Mouse (Mus musculus) heart, adult 2 months (tissue): ENCODE measurements around the gene Gigyf1. TPM values are rescaled to one million over a fixed set of nuclear protein-coding genes. Genes with fewer than 3 reads are reported as not detected.

Experiments
- DNase-seq, 2 experiments: peaks; one replicate each; pipeline ENCODE4 v3.0.0; 2021
- H3K27ac ChIP-seq: fragments of 200-600 bp; 2 replicates; pipeline ENCODE4 v1.8.1; 2022
- H3K27me3 ChIP-seq: fragments of 200-500 bp; 2 replicates; pipeline ENCODE4 v1.6.1; 2012; ENCODE audit warnings: mild to moderate bottlenecking, low read length, inconsistent platforms, mixed read lengths; ENCODE audit not compliant: control insufficient read depth, insufficient read depth
- H3K36me3 ChIP-seq: fragments of 200-500 bp; 2 replicates; pipeline ENCODE4 v1.6.1; 2012; ENCODE audit warnings: low read length, inconsistent platforms; ENCODE audit not compliant: control insufficient read depth, insufficient read depth
- H3K4me1 ChIP-seq: fragments of 200-500 bp; 2 replicates; pipeline ENCODE4 v1.6.1; 2011; ENCODE audit warnings: low read length; ENCODE audit not compliant: control insufficient read depth, insufficient read depth
- H3K4me3 ChIP-seq: fragments of 200-600 bp; 2 replicates; pipeline ENCODE4 v1.8.1; 2022
- H3K79me2 ChIP-seq: fragments of 200-500 bp; replicated peaks from 2 replicates; pipeline ENCODE4 v1.6.1; 2012; ENCODE audit warnings: mild to moderate bottlenecking, inconsistent platforms, low read length, moderate library complexity, mixed read lengths; ENCODE audit not compliant: control insufficient read depth, insufficient read depth
- H3K9ac ChIP-seq: fragments of 200-500 bp; 2 replicates; pipeline ENCODE4 v1.6.1; 2012; ENCODE audit warnings: low read depth, mild to moderate bottlenecking, control low read depth, inconsistent platforms, low read length, mixed read lengths
- CTCF ChIP-seq: fragments of 200-600 bp; IDR thresholded peaks from 2 replicates; pipeline ENCODE4 v1.8.1; 2022; ENCODE audit warnings: antibody characterized with exemption, mild to moderate bottlenecking, moderate library complexity
- EP300 ChIP-seq: fragments of 200-500 bp; IDR thresholded peaks from 2 replicates; pipeline ENCODE4 v1.6.1; 2011; ENCODE audit warnings: low read depth, low read length, control low read depth; ENCODE audit not compliant: insufficient read depth
- POLR2A ChIP-seq: fragments of 200-500 bp; IDR thresholded peaks from 2 replicates; pipeline ENCODE4 v1.6.1; 2011; ENCODE audit warnings: mild to moderate bottlenecking, low read depth, low read length, control low read depth; ENCODE audit not compliant: insufficient read depth
- WGBS: fragments of 180-500 bp; shearing (Covaris S2); methylation state at CpG from one replicate; pipeline ENCODE4 v1.1.7; 2018; 5-methylcytosine and 5-hydroxymethylcytosine counted together
- intact Hi-C: fragments of 180-260 bp; cut with DNase I; formaldehyde crosslinking; loops from one replicate; pipeline ENCODE4 v1.15.1; 2025
- polyA plus RNA-seq: library from polyadenylated mRNA; depleted of rRNA; stranded (reverse); fragments of >200 nt; gene quantifications from 2 replicates; pipeline ENCODE4 v1.2.3, GENCODE M21; 2012
- total RNA-seq, 2 experiments: library from RNA; stranded (reverse); gene quantifications; 2 replicates each; pipeline ENCODE4 v1.2.3; 2021

The Gigyf1 gene
- total and polyA plus RNA-seq, 3 experiments = 21.0 to 29.1 (median 24.4) TPM

- peak; percentile 46 to 53 for DNase-seq
- Histone ChIP-seq H3K4me3 (no peak overlapping the region), H3K79me2 (no peaks in the 10 kb centered on the region; the same call in 1 of the 2 replicates), H3K27me3 (no peaks in the 10 kb centered on the region), H3K27ac (no peak overlapping the region), H3K9ac (no peak overlapping the region), H3K4me1 (peaks cover 2% of the 10 kb centered on the region; the same call in 1 of the 2 replicates), H3K36me3 (no peaks in the 10 kb centered on the region)
- TF ChIP-seq POLR2A (no peak), CTCF (peak; percentile 35)
- 44% methylated on average over 16 of the region's 16 CpGs for WGBS
- intact Hi-C loops = no loop called here
Measured at GRCm38 (mm10) chr5:137526192-137526936, 8.0 kb downstream of the Gigyf1 start.

- no peak overlapping the region for H3K4me3 ChIP-seq
- intact Hi-C loops = no loop called here
- H3K9ac ChIP-seq = no peak overlapping the region
- 64% methylated on average over 1 of the region's 1 CpGs for WGBS
- H3K27ac ChIP-seq = no peak overlapping the region
- DNase-seq = peak in 1 of 2 experiments; percentile 27
- peaks cover 5% of the 10 kb centered on the region; the same call in 1 of the 2 replicates for H3K79me2 ChIP-seq
- TF ChIP-seq POLR2A (0 out of 2 replicates have a peak, but pooled peaks have one; percentile 9), CTCF (no peak), EP300 (no peak)
- no peaks in the 10 kb centered on the region for H3K27me3 ChIP-seq
- peaks cover 2% of the 10 kb centered on the region; the same call in 1 of the 2 replicates for H3K4me1 ChIP-seq
- H3K36me3 ChIP-seq = no peaks in the 10 kb centered on the region
Measured at GRCm38 (mm10) chr5:137527413-137527812, 9.1 kb downstream of the Gigyf1 start.

GRCm38 (mm10) chr5:137528247-137528968 lies 10.1 kb downstream of the Gigyf1 start:
- intact Hi-C loops = no loop called here
- Histone ChIP-seq H3K4me1 (peaks cover 2% of the 10 kb centered on the region; the same call in 1 of the 2 replicates), H3K36me3 (no peaks in the 10 kb centered on the region), H3K79me2 (peaks cover 5% of the 10 kb centered on the region; the same call in 1 of the 2 replicates), H3K4me3 (no peak overlapping the region), H3K27ac (no peak overlapping the region), H3K27me3 (no peaks in the 10 kb centered on the region), H3K9ac (no peak overlapping the region)
- 70% methylated on average over 22 of the region's 22 CpGs for WGBS
- no peak for TF ChIP-seq CTCF
- no peak for TF ChIP-seq EP300
- TF ChIP-seq POLR2A = no peak
- peak in 1 of 2 experiments; percentile 32 for DNase-seq

GRCm38 (mm10) chr5:137529221-137529995 lies 11.1 kb downstream of the Gigyf1 start:
- 73% methylated on average over 15 of the region's 15 CpGs for WGBS
- no peaks in the 10 kb centered on the region for H3K36me3 ChIP-seq

GRCm38 (mm10) chr5:137530075-137530474 lies 11.7 kb downstream of the Gigyf1 start:
- Histone ChIP-seq H3K27ac (peak overlapping the region; percentile 100), H3K4me1 (peaks cover 2% of the 10 kb centered on the region; the same call in 1 of the 2 replicates), H3K36me3 (no peaks in the 10 kb centered on the region), H3K9ac (peak overlapping the region; percentile 1), H3K4me3 (peak overlapping the region; percentile 72), H3K27me3 (no peaks in the 10 kb centered on the region), H3K79me2 (peaks cover 5% of the 10 kb centered on the region; the same call in 1 of the 2 replicates)
- intact Hi-C loops = loop anchor here (1.0 to 5.0 kb wide), 2 partner anchors 28 to 217 kb away; partner anchors contain the start of genes Pop7 and Tsc22d4
- WGBS = 66% methylated on average over 8 of the region's 8 CpGs
- no peak for DNase-seq
- TF ChIP-seq EP300 (no peak), CTCF (no peak), POLR2A (no peak)

More at GRCm38 (mm10) chr5:137529221-137529995, 11.1 kb downstream of the Gigyf1 start:
- intact Hi-C loops = no loop called here
- peak in 1 of 2 experiments; percentile 33 for DNase-seq
- H3K27me3 ChIP-seq = no peaks in the 10 kb centered on the region
- TF ChIP-seq EP300 = no peak
- TF ChIP-seq CTCF = no peak
- no peak for TF ChIP-seq POLR2A
- peaks cover 5% of the 10 kb centered on the region; the same call in 1 of the 2 replicates for H3K79me2 ChIP-seq
- H3K4me3 ChIP-seq = no peak overlapping the region
- peaks cover 2% of the 10 kb centered on the region; the same call in 1 of the 2 replicates for H3K4me1 ChIP-seq
- no peak overlapping the region for H3K27ac ChIP-seq
- H3K9ac ChIP-seq = no peak overlapping the region
